Mouse (Mus musculus): ENCODE results near the gene Prkar1a. TPM values are rescaled to one million over a fixed set of nuclear protein-coding genes. Genes with fewer than 3 reads are reported as not detected.

Prkar1a gene
- polyA plus RNA-seq, 1 experiment = 145 TPM

DNA sequence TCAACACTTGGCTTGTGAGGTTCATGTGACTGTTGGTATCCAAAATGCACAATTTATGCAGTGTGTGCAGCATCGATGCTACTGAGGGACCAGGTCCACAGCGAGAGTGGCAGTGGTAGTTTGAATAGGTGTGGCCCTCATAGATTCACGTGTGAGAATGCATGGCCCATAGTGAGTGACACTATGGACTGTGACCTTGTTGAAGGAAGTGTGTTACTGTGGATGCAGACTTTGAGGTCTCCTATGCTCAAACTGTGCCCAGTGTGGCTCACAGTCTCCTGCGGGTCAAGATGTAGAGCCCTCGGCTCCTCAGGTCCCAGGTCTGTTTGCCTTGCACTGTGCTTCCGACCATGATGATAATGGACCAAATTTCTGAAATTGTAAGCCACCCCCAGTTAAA lies 33.0 kb downstream of the Prkar1a start:
- WGBS = 96% methylated on average over 6 of the region's 6 CpGs
- Histone ChIP-seq H3K4me3 (ENCODE audit: control insufficient read depth, insufficient read depth, low read length) (no peak overlapping the region), H3K27me3 (ENCODE audit: control insufficient read depth, insufficient read depth, low read length) (no peaks in the 10 kb centered on the region), H3K36me3 (ENCODE audit: control insufficient read depth, insufficient read depth, low read length) (no peaks in the 10 kb centered on the region), H3K4me1 (replicated peaks; ENCODE audit: control insufficient read depth, insufficient read depth, low read length) (no peaks in the 10 kb centered on the region; the same call in 1 of the 2 replicates), H3K27ac (ENCODE audit: control insufficient read depth, insufficient read depth, low read length) (no peak overlapping the region)
- TF ChIP-seq POLR2A (IDR thresholded peaks at IDR 0.05; ENCODE audit: control insufficient read depth, extremely low read depth, insufficient read depth, low read length, poor library complexity) (no peak), CTCF (IDR thresholded peaks at IDR 0.05; ENCODE audit: borderline replicate concordance, control insufficient read depth, extremely low read depth, insufficient read depth, low read length, poor library complexity) (no peak)
- no peak for DNase-seq

- H3K27ac ChIP-seq (ENCODE audit: control insufficient read depth, insufficient read depth, low read length) = no peak overlapping the region
- DNase-seq = no peak
- no peaks in the 10 kb centered on the region for H3K27me3 ChIP-seq (ENCODE audit: control insufficient read depth, insufficient read depth, low read length)
- H3K4me1 ChIP-seq (replicated peaks; ENCODE audit: control insufficient read depth, insufficient read depth, low read length) = no peaks in the 10 kb centered on the region; the same call in 1 of the 2 replicates
- no peaks in the 10 kb centered on the region for H3K36me3 ChIP-seq (ENCODE audit: control insufficient read depth, insufficient read depth, low read length)
- TF ChIP-seq POLR2A (IDR thresholded peaks at IDR 0.05; ENCODE audit: control insufficient read depth, extremely low read depth, insufficient read depth, low read length, poor library complexity) = no peak
- no peak for TF ChIP-seq CTCF (IDR thresholded peaks at IDR 0.05; ENCODE audit: borderline replicate concordance, control insufficient read depth, extremely low read depth, insufficient read depth, low read length, poor library complexity)
- 92% methylated on average over 4 of the region's 4 CpGs for WGBS
- H3K4me3 ChIP-seq (ENCODE audit: control insufficient read depth, insufficient read depth, low read length) = no peak overlapping the region
Observed at GRCm38 (mm10) chr11:109689539-109689938, 40.3 kb downstream of the Prkar1a start.

DNA sequence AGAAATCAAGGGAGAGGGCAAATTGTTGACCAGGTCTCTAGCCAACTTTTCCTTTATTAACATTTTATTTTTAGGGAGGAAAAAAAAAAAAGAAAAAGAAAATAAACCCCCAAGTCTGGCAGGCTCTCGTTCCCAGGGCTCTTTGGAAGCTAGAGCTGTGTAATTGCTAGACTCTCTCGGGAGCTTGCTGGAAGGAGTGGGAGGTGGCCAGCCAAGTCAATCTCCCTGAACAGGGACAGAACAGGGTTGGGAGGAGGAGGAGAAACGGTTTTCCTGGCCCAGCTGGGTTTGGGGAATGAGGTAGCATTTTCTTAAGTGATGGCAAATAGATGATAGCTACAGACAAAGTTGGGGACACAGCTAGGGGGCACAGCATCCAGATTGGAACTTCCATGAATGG lies 43.5 kb downstream of the Prkar1a start:
- DNase-seq = no peak

GRCm38 (mm10) chr11:109696519-109696918 lies 47.3 kb downstream of the Prkar1a start:
- Histone ChIP-seq H3K27me3 (ENCODE audit: control insufficient read depth, insufficient read depth, low read length) (no peaks in the 10 kb centered on the region), H3K4me3 (ENCODE audit: control insufficient read depth, insufficient read depth, low read length) (no peak overlapping the region), H3K4me1 (replicated peaks; ENCODE audit: control insufficient read depth, insufficient read depth, low read length) (no peaks in the 10 kb centered on the region), H3K36me3 (ENCODE audit: control insufficient read depth, insufficient read depth, low read length) (no peaks in the 10 kb centered on the region), H3K27ac (ENCODE audit: control insufficient read depth, insufficient read depth, low read length) (no peak overlapping the region)
- TF ChIP-seq CTCF (IDR thresholded peaks at IDR 0.05; ENCODE audit: borderline replicate concordance, control insufficient read depth, extremely low read depth, insufficient read depth, low read length, poor library complexity) (no peak), POLR2A (IDR thresholded peaks at IDR 0.05; ENCODE audit: control insufficient read depth, extremely low read depth, insufficient read depth, low read length, poor library complexity) (no peak)
- no peak for DNase-seq
- WGBS = 76% methylated on average over 4 of the region's 4 CpGs

More for the DNA sequence above, 43.5 kb downstream of the Prkar1a start:
- Histone ChIP-seq H3K36me3 (ENCODE audit: control insufficient read depth, insufficient read depth, low read length) (no peaks in the 10 kb centered on the region), H3K4me1 (replicated peaks; ENCODE audit: control insufficient read depth, insufficient read depth, low read length) (no peaks in the 10 kb centered on the region), H3K27ac (ENCODE audit: control insufficient read depth, insufficient read depth, low read length) (no peak overlapping the region), H3K4me3 (ENCODE audit: control insufficient read depth, insufficient read depth, low read length) (no peak overlapping the region), H3K27me3 (ENCODE audit: control insufficient read depth, insufficient read depth, low read length) (no peaks in the 10 kb centered on the region)
- no peak for TF ChIP-seq CTCF (IDR thresholded peaks at IDR 0.05; ENCODE audit: borderline replicate concordance, control insufficient read depth, extremely low read depth, insufficient read depth, low read length, poor library complexity)
- TF ChIP-seq POLR2A (IDR thresholded peaks at IDR 0.05; ENCODE audit: control insufficient read depth, extremely low read depth, insufficient read depth, low read length, poor library complexity) = no peak
- WGBS = 76% methylated on average over 3 of the region's 3 CpGs

- WGBS = 93% methylated on average over 5 of the region's 5 CpGs
- no peak for TF ChIP-seq CTCF (IDR thresholded peaks at IDR 0.05; ENCODE audit: borderline replicate concordance, control insufficient read depth, extremely low read depth, insufficient read depth, low read length, poor library complexity)
- TF ChIP-seq POLR2A (IDR thresholded peaks at IDR 0.05; ENCODE audit: control insufficient read depth, extremely low read depth, insufficient read depth, low read length, poor library complexity) = no peak
- no peaks in the 10 kb centered on the region for H3K4me1 ChIP-seq (replicated peaks; ENCODE audit: control insufficient read depth, insufficient read depth, low read length)
- H3K36me3 ChIP-seq (ENCODE audit: control insufficient read depth, insufficient read depth, low read length) = no peaks in the 10 kb centered on the region
- H3K27me3 ChIP-seq (ENCODE audit: control insufficient read depth, insufficient read depth, low read length) = no peaks in the 10 kb centered on the region
- DNase-seq = no peak
- H3K27ac ChIP-seq (ENCODE audit: control insufficient read depth, insufficient read depth, low read length) = no peak overlapping the region
- H3K4me3 ChIP-seq (ENCODE audit: control insufficient read depth, insufficient read depth, low read length) = no peak overlapping the region
Observed at GRCm38 (mm10) chr11:109697089-109697643, 48.0 kb downstream of the Prkar1a start.

DNA sequence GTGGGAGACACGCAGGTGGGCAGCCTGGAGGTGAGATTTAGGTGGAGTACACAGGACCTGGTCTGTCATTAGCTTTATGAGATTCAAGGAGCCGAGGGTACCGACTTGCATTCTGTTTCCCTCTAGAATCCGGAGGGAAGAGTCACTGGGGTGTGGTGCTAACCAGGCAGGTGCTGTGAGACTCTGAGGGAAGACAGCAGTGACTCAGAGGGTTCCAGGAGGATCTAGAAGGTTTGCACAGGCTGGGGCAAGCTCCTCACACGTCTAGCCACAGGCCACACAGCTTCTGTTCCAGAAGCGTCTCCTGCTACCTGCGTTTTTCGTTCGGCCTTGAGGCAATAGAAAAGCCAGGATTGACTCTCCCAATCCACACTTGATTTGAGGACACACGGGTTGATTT lies 49.5 kb downstream of the Prkar1a start:
- WGBS = 93% methylated on average over 10 of the region's 10 CpGs
- H3K4me1 ChIP-seq (replicated peaks; ENCODE audit: control insufficient read depth, insufficient read depth, low read length) = no peaks in the 10 kb centered on the region
- H3K27me3 ChIP-seq (ENCODE audit: control insufficient read depth, insufficient read depth, low read length) = no peaks in the 10 kb centered on the region

GRCm38 (mm10) chr11:109699784-109700183 lies 50.6 kb downstream of the Prkar1a start:
- no peaks in the 10 kb centered on the region for H3K27me3 ChIP-seq (ENCODE audit: control insufficient read depth, insufficient read depth, low read length)
- H3K4me1 ChIP-seq (replicated peaks; ENCODE audit: control insufficient read depth, insufficient read depth, low read length) = no peaks in the 10 kb centered on the region
- no peak overlapping the region for H3K27ac ChIP-seq (ENCODE audit: control insufficient read depth, insufficient read depth, low read length)
- H3K4me3 ChIP-seq (ENCODE audit: control insufficient read depth, insufficient read depth, low read length) = no peak overlapping the region
- DNase-seq = no peak
- no peak for TF ChIP-seq POLR2A (IDR thresholded peaks at IDR 0.05; ENCODE audit: control insufficient read depth, extremely low read depth, insufficient read depth, low read length, poor library complexity)
- TF ChIP-seq CTCF (IDR thresholded peaks at IDR 0.05; ENCODE audit: borderline replicate concordance, control insufficient read depth, extremely low read depth, insufficient read depth, low read length, poor library complexity) = no peak
- 82% methylated on average over 2 of the region's 2 CpGs for WGBS
- H3K36me3 ChIP-seq (ENCODE audit: control insufficient read depth, insufficient read depth, low read length) = no peaks in the 10 kb centered on the region

More for the DNA sequence above, 49.5 kb downstream of the Prkar1a start:
- H3K27ac ChIP-seq (ENCODE audit: control insufficient read depth, insufficient read depth, low read length) = no peak overlapping the region
- no peaks in the 10 kb centered on the region for H3K36me3 ChIP-seq (ENCODE audit: control insufficient read depth, insufficient read depth, low read length)
- no peak for TF ChIP-seq POLR2A (IDR thresholded peaks at IDR 0.05; ENCODE audit: control insufficient read depth, extremely low read depth, insufficient read depth, low read length, poor library complexity)
- no peak for TF ChIP-seq CTCF (IDR thresholded peaks at IDR 0.05; ENCODE audit: borderline replicate concordance, control insufficient read depth, extremely low read depth, insufficient read depth, low read length, poor library complexity)
- no peak overlapping the region for H3K4me3 ChIP-seq (ENCODE audit: control insufficient read depth, insufficient read depth, low read length)
- no peak for DNase-seq

Measured in thymus, adult 2 months (tissue).